Mouse (Mus musculus): ENCODE data around the gene Cluap1.

DNA sequence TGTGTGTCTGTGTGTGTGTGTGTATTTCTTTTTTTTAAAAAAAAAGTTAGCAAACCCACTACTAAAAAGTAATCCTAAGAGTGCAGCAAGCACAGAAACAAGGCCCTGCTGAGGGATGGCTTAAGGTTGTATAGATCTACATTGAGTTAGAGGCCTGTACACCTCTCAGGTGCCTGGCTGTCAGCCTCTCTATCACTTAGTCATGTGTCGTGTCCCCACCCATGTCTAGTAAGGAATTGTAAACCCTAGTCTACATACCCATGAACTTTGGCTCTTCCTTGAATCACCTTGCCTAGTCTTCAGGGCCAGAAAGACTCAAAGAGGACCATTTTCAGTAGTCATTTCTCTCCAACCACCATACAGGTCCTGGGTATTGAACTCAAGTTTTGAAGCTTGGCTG is 12.0 kb upstream of the Cluap1 start:
- TF ChIP-seq ZNF384 (IDR thresholded peaks at IDR 0.05; ENCODE audit: low read depth, low read length): no peak
- no peak for TF ChIP-seq ZC3H11A (IDR thresholded peaks at IDR 0.05; ENCODE audit: borderline replicate concordance, low read depth, low read length)
- no peak for TF ChIP-seq HCFC1 (IDR thresholded peaks at IDR 0.05; ENCODE audit: borderline replicate concordance, insufficient read depth, low read length)

All from ES-E14 (cell line).